Mouse (Mus musculus) B cell, adult 67 days (primary cell): ENCODE measurements around the gene Pkp4. TPM values are rescaled to one million over a fixed set of nuclear protein-coding genes. Genes with fewer than 3 reads are reported as not detected.

Experiments used
- total RNA-seq, 2 experiments: library from RNA; stranded (reverse); gene quantifications; 4 replicates each; pipeline ENCODE4 v1.2.4; 2023

Gene Pkp4
- 1 to 10 TPM; 1.4 to 5.0 TPM for total RNA-seq

DNA sequence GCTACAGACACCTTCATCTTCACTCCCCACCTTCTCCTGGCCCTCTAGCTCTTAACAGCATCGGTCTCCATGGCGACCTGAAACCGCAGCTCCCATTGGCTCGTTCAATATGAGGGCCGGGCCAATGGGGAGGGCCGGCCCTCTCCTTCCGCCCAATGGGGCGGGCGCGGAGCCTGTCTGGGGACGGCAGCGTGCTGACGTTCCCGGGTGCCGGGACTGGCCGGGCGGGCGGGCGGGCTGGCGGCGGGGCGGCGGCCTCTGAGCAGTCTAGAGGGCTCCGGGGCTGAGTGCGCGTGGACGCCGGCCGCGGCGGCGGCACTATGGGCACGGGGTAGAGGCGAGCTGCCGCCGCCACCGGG, at the start of gene Pkp4, which contains the start of gene Ccdc148:
Gene Pkp4 (plus strand): TSS at position 246 of the 359 bp plus-strand sequence.
Gene Ccdc148 (minus strand): TSS at position 79 of the 359 bp plus-strand sequence.

Other genes starting within 250 kb of the Pkp4 start
- under 1 TPM in 1 of 2 experiments, not detected in 1; 0.12 TPM for gene Ccdc148, start 167 bp upstream of the Pkp4 start, total RNA-seq